Mouse (Mus musculus): ENCODE measurements around the gene Ndufa4l2.
A peak's percentile ranks its signal among the peaks of the same experiment; 100 is the strongest.

The Ndufa4l2 gene

DNA sequence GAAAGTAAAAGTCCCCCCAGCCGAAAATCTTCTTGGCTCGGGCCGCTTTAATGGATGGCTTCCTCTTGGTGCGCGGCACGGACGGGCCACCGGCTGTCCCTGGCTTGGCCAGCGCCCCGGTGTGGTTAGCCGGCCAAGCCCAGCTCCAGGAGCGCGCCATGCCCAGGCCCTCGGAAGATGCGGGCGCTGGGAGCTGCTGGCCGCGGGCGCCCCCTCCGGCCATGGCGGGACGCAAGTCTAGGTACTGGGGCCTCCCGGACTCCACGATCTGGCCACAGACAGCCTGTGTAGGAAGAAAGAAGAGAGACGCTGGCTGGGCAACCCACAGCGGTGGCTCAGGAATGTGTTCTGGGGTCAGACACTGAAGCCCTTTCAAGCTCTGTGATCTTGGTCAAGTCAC, 11.9 kb downstream of the Ndufa4l2 start:
- DNase-seq (ENCODE audit: low read depth), result no peak

DNA sequence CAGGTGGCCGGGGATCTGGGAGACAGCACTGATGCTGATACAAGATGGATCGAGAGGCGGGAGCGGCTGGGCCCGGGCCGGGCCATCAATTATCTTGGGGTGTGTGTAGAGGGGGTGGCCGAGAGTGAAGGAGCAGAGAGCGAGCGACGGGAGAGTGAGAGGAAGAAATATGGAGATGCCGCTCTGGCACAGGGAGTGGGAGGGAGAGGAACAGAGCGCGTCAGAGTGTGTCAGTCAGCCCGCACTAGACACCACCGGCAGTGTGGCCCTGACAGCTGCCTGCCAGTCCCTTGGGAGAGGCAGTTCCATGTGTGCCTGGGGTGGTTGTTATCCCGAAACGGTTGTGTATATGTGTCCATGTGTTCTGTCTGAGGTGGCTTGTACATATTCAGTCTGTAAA, 12.7 kb downstream of the Ndufa4l2 start:
- DNase-seq (ENCODE audit: low read depth), result no peak

DNA sequence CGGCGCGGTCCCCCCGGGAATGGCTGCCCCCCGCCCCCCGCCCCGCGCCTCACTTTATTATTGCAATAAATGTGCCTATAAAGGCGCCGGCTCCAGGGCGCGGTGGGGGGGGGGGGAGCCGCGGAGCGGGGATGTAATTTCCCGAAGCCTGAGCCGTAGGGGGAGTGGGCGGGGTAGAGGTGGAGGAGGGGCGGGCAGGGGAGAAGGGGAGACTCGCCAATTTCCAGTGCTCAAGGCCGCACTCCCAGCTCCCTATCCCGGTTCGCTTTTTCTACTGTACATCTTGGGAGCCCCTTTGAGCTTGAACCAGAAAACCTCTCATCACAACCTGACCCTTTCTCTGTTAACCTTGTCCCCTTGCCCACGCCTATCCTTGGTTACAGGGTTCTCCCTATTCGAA, 16.2 kb downstream of the Ndufa4l2 start:
- DNase-seq (ENCODE audit: low read depth), result no peak

DNA sequence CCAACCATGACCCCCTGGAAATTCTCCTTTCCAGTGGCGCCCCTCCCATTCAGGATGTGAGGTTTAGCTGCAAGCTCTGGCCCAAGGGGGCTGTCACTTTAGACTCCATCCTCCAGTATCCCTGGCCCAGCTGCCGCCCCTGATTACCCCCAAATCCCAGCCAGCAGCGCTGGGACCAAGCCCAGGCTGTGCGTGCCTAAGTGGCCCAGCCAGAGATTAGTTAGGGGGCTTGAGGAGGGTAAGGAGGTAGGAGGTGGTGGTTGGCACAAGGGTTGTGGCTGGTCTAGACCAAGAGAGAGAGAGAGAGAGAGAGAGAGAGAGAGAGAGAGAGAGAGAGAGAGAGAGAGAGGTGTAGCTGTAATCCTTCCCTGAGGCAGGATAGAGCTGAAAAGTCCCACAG, 16.8 kb downstream of the Ndufa4l2 start:
- no peak for DNase-seq (ENCODE audit: low read depth)

DNA sequence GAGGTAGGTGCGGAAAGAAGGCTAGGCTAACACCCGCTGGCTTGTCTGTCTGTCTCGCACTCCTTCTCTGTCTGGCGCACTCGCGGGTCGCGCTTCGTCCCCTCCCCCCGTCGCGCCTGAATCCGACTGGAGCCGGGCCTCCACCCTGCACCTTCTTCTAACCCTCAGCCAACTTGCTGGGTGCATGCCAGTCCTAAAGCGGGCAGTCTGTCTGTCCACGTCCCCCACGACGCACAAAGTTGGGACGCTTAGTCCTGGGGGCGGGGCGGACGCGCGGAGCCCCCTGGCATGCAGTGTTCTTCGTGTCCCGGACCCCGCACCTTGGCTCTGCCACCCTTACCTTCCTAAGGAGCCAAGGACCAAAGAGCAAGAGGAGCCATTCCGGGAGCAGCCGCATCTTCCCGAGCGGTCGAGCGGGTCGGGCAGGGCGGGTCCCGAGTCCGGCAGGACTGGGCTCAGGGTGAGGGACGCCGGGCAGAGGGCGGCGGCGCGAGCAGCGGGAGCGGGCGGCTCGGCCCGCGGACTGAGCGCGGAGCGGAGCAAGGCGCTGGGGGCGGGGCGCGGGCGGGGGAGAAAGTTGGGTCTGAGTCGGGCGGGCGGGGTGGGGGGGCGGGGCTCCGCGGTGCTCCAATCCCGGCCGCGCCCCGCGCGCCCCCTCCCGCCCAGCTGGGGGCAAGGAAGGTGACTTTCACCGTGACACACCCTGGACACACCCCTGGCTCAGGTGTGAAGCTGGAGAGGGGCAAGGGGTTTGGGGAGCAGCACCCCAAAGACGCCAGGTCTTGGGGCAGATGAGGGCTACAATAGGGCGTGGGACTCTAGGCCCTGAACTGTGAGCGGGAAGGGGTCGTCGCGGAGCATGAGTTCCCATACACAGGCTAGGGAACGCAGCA, 19.5 kb downstream of the Ndufa4l2 start, which contains the start of gene Nxph4:
Gene Nxph4 (minus strand): TSS at position 524 of the 893 bp plus-strand sequence.
- DNase-seq (ENCODE audit: low read depth), result no peak

DNA sequence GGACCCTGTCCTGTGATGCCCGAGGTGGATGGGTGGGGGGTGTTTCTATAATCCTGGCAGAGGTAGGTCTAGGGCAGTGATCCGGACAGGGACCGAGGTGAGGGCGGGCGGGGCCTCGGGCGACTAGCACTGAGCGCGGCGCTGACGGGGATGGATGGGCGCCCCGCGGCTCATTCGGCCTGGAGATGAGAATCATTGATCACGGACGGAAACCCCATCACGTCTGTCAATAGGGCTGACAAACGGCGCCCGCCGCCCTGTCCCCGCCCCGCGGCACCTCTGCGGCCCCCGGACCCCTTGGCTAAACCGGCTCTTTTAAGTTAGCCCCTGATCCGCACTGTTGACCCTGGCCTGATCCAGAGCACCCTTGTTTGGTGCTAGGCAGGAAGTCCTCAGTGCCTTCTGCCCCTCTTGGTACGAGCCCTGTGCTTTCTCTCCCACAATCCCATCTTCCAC, 20.2 kb downstream of the Ndufa4l2 start:
- no peak for DNase-seq (ENCODE audit: low read depth)

DNA sequence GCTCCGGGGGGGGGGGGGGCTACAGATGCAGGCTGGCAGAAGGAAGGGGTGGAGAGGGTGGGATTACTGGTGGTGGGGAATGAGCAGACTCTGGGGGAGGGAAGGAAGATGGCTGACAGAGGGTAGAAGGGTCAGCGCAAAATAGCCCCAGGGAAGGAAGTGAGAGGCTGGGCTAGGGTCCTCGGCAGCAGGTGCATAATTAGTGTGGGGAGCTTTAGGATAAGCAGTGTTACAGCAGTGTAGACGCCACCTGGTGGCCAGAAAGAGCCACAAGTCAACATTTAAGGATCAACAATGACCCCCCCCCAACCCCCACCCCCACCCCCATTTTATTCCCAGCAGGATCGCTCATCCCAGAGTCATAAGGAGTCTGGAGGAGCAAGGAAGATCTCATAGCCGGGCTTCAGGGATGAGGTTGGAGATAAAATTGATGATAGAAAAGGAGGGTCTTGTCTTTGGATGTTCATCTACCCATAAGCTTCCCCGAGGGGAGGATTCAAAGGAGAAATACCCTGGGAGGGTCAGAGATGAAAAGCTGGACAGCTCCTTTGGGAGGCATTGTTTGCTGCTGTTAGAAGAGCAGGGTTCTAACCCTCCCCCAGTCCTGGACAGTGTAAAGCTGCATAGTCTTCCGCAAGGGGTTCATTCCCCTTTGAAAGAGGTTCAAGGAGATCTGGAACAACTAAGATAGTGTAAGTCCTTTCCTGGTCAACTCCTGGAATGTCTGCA, 22.0 kb downstream of the Ndufa4l2 start:
- no peak for DNase-seq (ENCODE audit: low read depth)

DNA sequence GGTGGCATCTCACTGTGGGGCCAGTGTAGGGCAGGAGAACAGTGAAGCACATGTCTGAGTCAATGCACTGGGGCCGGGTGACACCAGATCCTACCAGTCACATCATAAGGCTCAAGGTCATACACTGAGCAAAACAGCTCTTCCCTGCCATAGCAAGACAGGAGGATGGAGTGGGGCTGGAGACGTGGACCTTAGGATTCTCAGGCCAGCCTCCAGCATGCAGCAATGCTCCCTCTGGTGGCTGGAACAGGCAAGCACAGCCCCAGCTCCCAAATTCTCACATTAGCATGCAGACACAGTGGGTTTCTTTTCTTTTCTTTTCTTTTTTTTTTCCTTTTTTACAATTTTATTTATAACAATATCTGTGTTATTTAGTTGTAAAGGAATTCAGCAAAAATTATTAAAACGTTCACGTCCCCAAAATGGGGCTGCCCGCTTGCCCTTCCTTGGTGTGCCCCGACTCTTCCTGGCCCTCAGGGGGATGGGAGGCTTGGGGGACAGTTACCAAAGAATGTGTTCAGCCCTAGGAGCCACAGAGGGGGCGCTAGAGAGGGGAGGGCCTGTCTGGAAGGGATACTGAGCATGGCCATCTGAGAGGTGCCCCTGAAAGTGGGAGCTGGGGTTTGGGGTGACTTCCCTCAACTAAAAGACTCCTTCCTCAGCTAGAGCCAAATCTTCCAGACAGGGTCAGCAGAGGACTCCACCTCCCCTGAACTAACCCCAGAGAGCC, 23.3 kb downstream of the Ndufa4l2 start:
- peak; percentile 52 for DNase-seq (ENCODE audit: low read depth)

DNA sequence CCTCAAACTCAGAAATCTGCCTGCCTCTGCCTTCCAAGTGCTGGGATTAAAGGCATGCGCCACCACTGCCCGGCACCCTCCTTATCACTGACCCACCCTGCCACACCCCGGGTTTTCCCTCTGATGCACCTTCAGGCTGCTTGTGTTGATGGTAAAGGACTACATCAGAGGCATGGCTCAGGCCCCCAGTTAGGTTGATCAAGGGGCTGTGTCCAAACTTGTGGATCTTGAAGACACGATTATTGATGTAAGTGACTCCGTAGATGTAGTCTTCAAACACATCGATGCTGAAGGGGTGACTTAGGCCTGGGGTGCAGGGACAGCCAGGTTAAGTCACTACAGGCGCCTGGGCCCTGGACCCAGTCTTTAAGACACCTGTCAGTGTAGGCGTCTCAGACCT, 26.7 kb downstream of the Ndufa4l2 start:
- DNase-seq (ENCODE audit: low read depth), result no peak

DNA sequence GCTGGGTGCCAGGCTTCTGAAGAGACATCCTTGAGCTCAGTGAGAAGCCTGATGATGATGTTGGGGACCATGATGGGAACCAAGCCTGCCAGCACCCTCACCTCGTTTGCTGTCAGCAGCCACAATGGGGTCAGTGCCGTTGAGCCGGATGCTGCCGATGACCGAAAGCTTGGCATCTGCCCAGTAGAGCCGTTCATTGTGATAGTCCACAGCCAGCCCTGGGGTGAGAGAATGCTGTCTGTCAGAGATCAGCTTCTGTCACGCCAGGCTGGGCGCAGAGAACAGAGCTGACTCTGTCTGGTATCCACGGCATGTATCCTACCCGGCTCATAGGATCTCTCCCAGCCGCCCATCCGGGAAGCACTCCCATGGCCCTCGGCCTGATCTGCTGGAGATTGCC, 27.3 kb downstream of the Ndufa4l2 start:
- no peak for DNase-seq (ENCODE audit: low read depth)

DNA sequence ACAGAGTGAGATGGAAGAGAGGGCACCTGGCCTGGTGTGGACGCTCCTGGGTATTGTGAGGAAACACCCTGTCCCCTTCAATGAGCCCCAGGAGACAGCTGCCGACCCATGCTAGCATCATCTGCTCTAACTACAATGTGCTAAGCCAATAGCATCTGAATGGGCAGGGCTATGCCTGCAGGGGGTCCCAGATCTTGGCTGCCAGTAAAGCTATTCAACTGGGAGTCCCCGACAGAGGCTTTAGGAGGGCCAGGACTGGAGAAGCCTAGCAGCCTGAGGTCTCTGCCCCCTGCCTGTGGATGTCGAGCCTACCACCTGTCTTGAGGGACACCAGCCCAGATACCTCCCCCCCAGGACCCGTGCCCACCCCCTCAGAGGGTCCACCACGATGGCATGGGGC, 28.0 kb downstream of the Ndufa4l2 start:
- DNase-seq (ENCODE audit: low read depth), result no peak

DNA sequence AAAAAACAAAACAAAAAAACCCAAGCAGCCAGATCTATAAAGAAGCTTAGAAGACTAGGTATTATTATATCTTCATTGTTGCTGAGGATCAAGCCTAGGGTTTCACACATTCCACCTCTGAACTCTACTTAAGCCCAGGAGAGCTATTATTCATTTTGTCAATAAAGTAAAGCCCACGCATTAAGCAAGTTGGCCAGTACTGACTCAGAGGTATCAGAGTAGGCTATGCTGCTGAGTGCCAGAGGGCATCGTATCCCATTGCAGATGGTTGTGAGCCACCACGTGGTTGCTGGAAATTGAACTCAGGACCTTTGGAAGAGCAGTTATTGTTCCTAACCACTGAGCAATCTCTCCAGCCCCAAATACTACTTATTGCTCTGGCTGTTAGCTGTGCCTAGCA, 29.1 kb downstream of the Ndufa4l2 start:
- no peak for DNase-seq (ENCODE audit: low read depth)

DNA sequence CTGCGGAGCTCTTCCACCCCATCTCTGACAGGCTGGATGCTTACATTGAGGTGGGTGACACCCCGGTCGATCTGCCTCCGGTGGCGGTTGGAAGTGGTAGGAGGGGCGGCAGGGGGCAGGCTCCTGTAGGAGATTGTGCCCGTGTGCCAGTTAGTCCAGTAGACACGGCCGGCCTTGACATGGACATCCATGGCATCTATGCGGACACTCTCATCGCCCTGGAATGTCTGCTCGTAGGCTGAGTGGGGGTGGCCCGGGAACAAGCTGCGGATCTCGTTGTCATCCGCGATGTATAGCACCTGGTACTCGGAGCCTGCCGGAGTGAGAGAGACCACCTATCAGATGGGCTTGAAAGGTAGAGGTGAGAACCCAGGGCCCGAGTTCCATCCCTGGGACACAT, 29.6 kb downstream of the Ndufa4l2 start:
- no peak for DNase-seq (ENCODE audit: low read depth)

DNA sequence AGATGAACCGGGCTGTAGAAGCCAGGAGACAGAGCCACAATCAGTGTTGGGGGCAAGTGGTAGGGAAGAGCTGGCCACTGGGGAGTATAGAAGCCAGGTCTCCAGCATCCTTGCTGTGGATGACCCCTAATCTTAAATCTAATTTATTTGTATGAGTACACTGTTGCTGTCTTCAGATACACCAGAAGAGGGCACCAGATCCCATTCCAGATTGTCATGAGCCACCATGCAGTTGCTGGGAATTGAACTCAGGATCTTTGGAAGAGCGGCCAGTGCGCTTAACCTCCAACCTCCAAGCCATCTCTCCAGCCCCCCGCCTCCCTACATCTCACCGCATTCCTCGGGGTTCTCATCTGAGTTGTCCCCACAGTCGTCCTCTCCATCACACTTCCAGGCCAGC, 31.7 kb downstream of the Ndufa4l2 start:
- DNase-seq (ENCODE audit: low read depth), result no peak

DNA sequence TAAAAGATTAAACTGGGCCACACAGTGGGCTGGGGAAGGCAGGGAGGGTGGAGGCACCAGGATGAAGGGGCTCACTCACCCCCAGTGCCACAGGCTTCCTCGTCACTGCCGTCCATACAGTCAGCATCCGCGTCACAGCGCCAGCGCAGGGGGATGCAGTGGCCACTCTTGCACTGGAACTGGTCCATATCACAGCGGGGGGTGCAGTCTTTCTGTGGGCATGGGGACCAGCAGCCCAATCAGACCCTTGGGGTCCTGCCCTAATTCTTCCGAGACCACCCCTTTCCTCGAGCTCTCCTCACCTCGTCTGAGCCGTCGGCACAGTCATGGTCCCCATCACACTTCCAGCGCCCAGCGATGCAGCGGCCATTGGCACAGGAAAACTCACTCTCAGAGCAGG, 33.5 kb downstream of the Ndufa4l2 start:
- no peak for DNase-seq (ENCODE audit: low read depth)

DNA sequence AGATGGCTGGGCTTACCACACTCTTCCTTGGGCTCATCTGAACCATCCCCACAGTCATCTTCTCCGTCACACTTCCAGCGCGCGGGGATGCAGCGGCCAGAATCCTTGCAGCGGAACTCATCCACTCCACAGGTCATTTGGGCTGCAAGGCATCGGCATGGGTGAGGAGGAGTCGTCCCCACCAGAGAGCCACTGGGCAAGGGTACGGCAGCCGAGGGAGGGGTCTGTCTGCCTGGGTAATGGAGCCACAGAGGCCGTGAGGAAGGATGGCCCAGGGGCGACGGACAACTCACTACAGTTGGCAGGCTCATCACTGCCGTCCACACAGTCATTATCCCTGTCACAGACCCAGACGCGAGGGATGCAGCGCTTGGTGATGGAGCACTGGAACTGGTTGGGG, 35.1 kb downstream of the Ndufa4l2 start:
- DNase-seq (ENCODE audit: low read depth), result no peak

DNA sequence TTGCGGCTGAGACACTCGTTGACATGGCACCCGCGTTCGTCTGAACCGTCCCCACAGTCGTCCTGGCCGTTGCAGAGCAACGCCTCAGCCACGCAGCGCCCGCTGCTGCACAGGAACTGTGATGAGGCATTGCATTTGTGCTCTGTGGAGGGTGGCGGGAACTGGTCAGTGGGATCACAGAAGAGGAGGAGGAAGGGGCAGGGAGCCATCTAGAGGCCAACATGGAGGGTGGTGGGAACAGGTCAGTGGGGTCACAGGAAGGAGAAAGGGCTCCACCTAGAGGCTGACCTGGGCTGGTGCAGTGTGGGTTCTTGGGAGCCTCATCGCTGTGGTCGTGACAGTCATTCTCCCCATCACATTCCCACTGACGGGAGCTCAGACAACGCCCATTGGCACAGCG, 40.9 kb downstream of the Ndufa4l2 start:
- DNase-seq (ENCODE audit: low read depth), result peak; percentile 22

DNA sequence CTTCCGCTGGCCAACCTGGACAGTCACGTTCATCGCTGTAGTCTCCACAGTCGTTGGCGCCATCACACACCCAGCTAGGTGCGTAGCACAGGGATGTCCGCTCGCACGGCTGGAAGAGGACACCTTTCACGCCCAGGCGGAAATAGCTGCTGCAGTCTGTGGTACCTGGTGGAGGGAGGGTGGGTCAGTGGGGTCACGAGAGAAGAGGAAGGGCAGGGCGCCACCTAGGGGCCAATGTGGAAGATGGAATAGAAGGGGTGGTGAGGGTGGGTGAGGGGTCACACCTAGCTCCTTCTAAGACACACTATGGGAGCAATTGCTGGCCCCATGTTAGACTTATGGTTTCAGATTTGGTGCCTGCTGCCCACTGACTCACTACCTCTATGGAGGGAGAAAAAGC, 42.6 kb downstream of the Ndufa4l2 start:
- DNase-seq (ENCODE audit: low read depth), result no peak

DNA sequence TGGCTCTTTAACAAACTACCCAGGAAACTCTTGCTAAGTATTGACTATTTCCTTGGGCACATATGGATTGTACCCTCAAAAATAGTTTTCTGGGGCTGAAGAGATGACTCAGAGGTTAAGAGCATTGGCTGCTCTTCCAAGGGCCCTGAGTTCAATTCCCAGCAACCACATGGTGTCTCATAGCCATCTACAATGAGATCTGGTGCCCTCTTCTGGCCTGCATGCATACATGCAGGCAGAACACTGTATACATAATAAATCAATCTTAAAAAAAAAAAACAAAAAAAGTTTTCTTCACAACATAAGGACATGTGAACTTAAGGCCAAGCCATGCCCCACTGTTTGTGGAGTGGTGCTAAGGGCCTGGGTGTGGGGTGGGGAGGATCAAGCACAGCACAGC, 46.4 kb downstream of the Ndufa4l2 start:
- DNase-seq (ENCODE audit: low read depth), result no peak

DNA sequence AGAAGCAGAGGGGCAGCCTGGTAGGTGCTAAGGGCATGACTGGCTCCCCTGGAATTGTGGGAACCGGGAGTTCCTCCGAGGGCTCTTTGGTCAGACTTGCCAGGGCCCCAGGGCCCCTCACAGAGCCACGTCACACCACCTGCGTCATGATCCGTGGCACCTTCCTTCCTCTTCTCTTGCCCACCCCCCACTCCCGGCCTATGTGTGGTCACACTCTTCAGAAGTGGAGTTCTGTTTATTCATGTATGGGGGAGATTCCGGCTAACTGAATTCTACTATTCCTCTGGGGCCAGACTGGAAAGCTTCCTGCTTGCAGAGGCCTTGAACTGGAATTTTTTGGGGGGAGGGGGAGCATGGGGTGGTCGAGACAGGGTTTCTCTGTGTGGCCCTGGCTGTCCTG, 49.1 kb downstream of the Ndufa4l2 start:
- DNase-seq (ENCODE audit: low read depth), result no peak

DNA sequence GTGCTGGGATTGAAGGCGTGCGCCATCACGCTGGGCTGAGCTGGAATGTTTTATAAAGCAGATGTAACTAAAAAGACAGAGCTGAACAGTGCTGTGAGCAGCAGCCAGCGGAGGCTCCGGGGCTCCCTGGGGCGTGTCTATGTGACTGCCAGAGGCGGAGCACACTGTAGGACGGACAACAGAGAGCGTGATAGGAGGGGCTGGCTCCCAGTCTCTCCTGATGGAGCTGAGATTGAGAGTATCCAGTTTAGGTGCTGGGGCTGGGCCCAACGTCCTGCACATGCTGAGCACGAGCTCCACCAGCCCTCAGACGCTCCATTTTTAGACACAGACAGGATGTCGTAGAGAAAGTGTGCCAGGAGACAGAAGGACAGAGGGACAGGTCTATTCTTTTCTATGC, 49.5 kb downstream of the Ndufa4l2 start:
- DNase-seq (ENCODE audit: low read depth), result no peak
